Mouse (Mus musculus) kidney, embryonic 14.5 days (tissue): Measurements from ENCODE around the gene Zan. TPM values are rescaled to one million over a fixed set of nuclear protein-coding genes. Genes with fewer than 3 reads are reported as not detected.

Experiments used
- polyA plus RNA-seq: library from polyadenylated mRNA; unstranded; fragments of >200 nt; fragmentation: Nextera tagmentation; extraction: Ambion mirVana; gene quantifications from 2 replicates; pipeline ENCODE4 v1.2.1, GENCODE M21; 2014

Zan gene
- polyA plus RNA-seq, 1 experiment from 2014 or later = 0.60 TPM

Other genes with a start within 250 kb of the Zan start
- gene Ache, start 189.5 kb downstream of the Zan start, polyA plus RNA-seq = 0.57 and 0.58 TPM in 2 replicates
- 6.2 and 6.4 TPM in 2 replicates for gene Ufsp1, start 182.4 kb downstream of the Zan start, polyA plus RNA-seq
- 104 and 141 TPM in 2 replicates for gene Srrt, start 169.4 kb downstream of the Zan start, polyA plus RNA-seq
- gene Trip6, start 162.7 kb downstream of the Zan start, polyA plus RNA-seq = 52.7 and 62.5 TPM in 2 replicates
- gene Slc12a9, start 143.5 kb downstream of the Zan start, polyA plus RNA-seq = 5.7 and 8.5 TPM in 2 replicates
- 30.9 and 58.9 TPM in 2 replicates for gene Ephb4, start 127.0 kb downstream of the Zan start, polyA plus RNA-seq
- 57.8 and 69.5 TPM in 2 replicates for gene Pop7, start 25.5 kb upstream of the Zan start, polyA plus RNA-seq
- 16.0 and 18.6 TPM in 2 replicates for gene Gigyf1, start 41.5 kb upstream of the Zan start, polyA plus RNA-seq
- not detected in 2 replicates for gene Epo, start 56.2 kb upstream of the Zan start, polyA plus RNA-seq
- 427 and 433 TPM in 2 replicates for gene Gnb2, start 56.4 kb upstream of the Zan start, polyA plus RNA-seq
- not detected in 2 replicates for gene Actl6b, start 76.5 kb upstream of the Zan start, polyA plus RNA-seq
- gene Tfr2, start 92.8 kb upstream of the Zan start, polyA plus RNA-seq = 0.43 and 1.0 TPM in 2 replicates
- 25.4 and 27.6 TPM in 2 replicates for gene Mospd3, start 124.0 kb upstream of the Zan start, polyA plus RNA-seq
- gene Pcolce, start 136.7 kb upstream of the Zan start, polyA plus RNA-seq = 96.0 and 97.6 TPM in 2 replicates
- not detected in 2 replicates for gene Fbxo24, start 151.9 kb upstream of the Zan start, polyA plus RNA-seq
- gene Lrch4, start 152.1 kb upstream of the Zan start, polyA plus RNA-seq = 37.6 and 43.2 TPM in 2 replicates
- gene Gm20605, start 152.1 kb upstream of the Zan start, polyA plus RNA-seq = 5.7 and 12.5 TPM in 2 replicates
- 9.3 and 10.1 TPM in 2 replicates for gene Sap25, start 164.3 kb upstream of the Zan start, polyA plus RNA-seq
- 0.43 and 0.84 TPM in 2 replicates for gene Irs3, start 168.7 kb upstream of the Zan start, polyA plus RNA-seq
- gene Agfg2, start 207.7 kb upstream of the Zan start, polyA plus RNA-seq = 14.4 and 14.8 TPM in 2 replicates